Mouse (Mus musculus): Measurements from ENCODE around the gene Klk4. TPM values are rescaled to one million over a fixed set of nuclear protein-coding genes. Genes with fewer than 3 reads are reported as not detected.

Gene Klk4
- total RNA-seq (2021): not detected
- long read RNA-seq, experiment 1: 0 reads
- long read RNA-seq, experiment 2: 0 reads

DNA sequence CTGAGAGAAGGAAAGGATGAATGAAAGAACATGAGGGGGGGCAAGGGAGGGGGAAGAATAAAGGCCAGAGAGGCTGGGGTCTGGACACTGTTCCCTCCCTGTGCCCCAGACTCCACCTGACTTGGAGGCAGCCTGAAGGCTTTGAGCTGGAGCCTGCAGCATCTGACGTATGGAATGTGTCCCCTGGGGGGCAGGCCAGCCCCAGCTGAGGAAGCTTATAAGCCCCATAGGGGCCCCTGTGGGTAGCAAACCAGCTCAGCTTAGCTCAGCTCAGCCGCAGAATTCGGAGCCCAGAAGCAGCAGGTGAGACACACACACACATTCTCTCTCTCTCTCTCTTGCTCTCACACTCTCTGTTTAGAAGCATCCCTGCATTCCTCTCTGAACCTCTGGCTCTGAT is at the start of gene Klk4:
TSS of gene Klk4 (plus strand) at position 249 of the 400 bp plus-strand sequence.
- DNase-seq: no peak
- intact Hi-C loops (cut with DNase I; ENCODE audit: low total_unique reads): no loop called here

DNA sequence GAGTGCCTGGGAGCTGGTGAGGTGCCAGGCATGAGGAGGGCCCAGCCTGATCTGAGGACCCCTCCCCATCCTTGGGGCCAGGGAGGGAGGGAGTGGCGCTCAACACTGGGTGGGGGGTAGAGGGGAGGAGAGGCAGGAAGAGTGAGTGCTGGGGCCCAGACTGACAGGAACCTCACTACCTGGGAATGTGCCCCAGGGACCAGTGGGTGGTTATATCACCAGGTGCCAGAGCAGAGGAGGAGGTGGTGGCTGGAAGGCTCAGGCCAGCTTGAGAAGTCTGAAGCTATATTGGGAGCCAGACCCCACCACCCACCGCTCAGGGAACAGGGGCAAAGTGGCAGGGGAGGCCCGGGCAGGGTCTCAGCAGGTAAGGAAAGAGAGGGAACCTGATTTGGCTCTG is 39.3 kb upstream of the Klk4 start, which contains the start of gene Klk5:
TSS of gene Klk5 (plus strand) at position 271 of the 400 bp plus-strand sequence.
- DNase-seq: no peak
- intact Hi-C loops (cut with DNase I; ENCODE audit: low total_unique reads): no loop called here

DNA sequence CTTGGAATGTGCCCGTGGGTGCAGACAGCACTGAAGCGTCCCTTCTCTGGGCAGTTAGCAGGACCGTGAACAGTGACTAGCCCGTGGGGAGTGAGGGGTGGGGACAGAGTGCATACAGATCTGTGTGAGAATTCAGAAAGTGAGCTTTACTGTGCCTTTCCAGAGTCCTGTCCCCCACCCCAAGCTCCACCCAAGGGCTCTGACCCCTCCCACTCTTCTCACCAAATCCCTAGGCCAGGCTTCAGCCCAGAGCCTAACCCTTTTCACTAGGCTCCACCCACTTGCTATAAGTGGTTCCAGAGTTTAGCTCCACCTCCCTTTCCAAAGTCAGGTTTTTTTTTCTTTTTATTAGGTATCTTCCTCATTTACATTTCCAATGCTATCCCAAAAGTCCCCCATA is 37.2 kb upstream of the Klk4 start:
- no peak for DNase-seq
- intact Hi-C loops (cut with DNase I; ENCODE audit: low total_unique reads): no loop called here

DNA sequence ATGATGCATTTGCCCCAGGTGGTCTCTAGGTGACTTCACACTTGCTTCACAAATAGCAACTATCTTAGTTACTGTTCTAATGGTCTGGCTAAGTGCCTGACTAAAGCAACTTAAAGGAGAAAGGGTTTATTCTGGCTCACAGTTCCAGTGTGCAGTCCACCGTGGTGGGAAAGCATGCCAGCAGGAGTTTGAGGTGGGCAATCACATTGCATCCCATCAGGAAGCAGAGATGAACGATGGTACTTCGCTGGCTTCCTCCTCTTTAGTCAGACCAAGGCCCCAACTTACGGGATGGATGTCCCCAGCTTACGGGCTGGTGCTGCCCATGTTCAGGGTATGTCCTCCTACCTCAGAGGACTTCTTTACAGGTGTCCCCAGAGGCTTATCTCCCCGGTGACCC is 29.3 kb upstream of the Klk4 start:
- intact Hi-C loops (cut with DNase I; ENCODE audit: low total_unique reads): no loop called here

GRCm38 (mm10) chr7:43854642-43855380 is 26.1 kb upstream of the Klk4 start:
- DNase-seq: no peak
- intact Hi-C loops (cut with DNase I; ENCODE audit: low total_unique reads): no loop called here

More for the DNA sequence above, 29.3 kb upstream of the Klk4 start:
- DNase-seq: no peak

- intact Hi-C loops (cut with DNase I; ENCODE audit: low total_unique reads): no loop called here
Observed at GRCm38 (mm10) chr7:43855709-43856108, 25.3 kb upstream of the Klk4 start.

DNA sequence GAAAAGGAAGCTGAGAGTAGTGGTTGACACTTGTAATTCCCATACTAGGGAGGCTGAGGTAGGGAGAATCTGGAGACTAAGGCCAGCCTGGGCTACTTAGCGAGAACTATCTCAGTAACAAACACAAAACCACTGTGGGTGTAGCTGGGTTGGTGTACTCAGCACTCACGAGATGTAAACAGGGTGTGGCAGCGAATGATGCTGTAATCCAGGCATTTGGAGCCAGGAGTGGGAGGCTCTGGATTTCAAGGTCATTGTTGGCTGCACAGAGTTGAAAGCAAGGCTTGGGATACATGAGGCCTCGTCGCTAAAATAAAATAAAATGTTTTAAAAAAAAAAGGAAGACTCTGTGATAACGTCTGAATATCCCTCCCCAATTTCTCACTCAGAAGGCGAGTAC is 24.7 kb upstream of the Klk4 start:
- intact Hi-C loops (cut with DNase I; ENCODE audit: low total_unique reads): no loop called here
- no peak for DNase-seq

More at GRCm38 (mm10) chr7:43855709-43856108, 25.3 kb upstream of the Klk4 start:
- DNase-seq: no peak

GRCm38 (mm10) chr7:43857501-43857900 is 23.5 kb upstream of the Klk4 start:
- DNase-seq: no peak
- intact Hi-C loops (cut with DNase I; ENCODE audit: low total_unique reads): no loop called here

DNA sequence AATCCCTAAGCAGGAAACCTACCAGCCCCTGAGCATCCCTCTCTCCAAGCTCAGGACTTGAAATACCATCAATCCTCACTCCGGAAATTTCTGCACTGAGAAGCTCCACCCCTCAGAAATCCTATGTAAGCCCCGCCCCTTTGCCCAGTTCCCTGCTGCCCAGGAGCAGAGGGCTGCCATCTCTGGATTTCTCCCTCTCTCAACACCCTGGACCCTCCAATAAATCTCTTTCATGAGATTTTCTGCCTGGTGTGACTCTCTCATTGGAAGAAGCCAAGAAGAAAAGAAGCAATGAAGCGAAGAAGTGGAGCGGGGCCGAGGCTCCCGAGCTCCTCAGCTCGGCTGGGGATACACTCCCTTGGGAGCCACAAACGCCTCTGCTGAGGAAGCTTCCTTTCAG is 20.5 kb upstream of the Klk4 start:
- intact Hi-C loops (cut with DNase I; ENCODE audit: low total_unique reads): no loop called here
- DNase-seq: no peak

DNA sequence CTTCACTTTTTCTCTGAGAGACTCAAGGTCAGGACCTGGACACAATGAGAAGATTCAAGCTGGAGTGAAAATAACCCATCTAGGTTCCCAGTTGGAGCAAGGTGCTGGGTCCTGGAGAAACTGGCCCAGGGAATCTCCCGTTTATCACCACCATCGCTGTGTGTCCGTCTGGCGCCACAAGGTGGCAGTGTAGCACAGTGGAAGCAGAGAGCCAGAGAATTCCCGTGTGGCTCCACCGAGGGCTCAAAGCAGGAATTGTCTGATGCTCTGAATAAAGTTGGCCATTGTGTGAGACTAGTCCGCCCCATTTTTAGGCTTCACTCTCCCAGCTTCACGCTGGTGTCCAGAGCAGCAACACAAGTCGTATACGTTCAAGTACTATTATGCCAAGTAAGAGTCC is 7.7 kb upstream of the Klk4 start:
- DNase-seq: peak; percentile 63
- intact Hi-C loops (cut with DNase I; ENCODE audit: low total_unique reads): no loop called here

- intact Hi-C loops (cut with DNase I; ENCODE audit: low total_unique reads): no loop called here
- DNase-seq: no peak
Observed at GRCm38 (mm10) chr7:43873674-43874073, 7.3 kb upstream of the Klk4 start.

DNA sequence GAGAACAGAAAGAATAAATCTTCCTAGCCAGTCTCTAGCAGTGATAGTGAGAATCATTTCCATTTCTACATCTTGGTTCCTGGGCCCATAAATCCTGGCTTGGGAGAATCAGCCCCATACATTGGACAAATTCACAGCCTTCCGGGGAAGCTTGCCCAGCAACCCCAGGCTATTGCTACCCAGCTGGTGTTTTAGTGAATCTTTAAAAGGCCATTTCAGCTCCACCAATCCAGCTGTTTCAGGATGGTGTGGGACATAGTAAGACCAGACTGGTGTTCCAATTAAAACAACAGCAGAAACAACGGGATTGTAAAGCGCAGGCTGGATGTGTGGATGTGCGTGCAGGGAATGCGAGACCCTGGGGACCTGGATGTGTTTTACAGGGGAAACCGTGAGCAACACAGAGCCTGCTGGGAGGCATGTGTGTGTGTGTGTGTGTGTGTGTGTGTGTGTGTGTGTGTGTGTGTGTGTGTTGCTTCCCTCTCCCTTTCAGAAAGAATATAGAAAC is 6.0 kb upstream of the Klk4 start:
- DNase-seq: no peak

GRCm38 (mm10) chr7:43876444-43876843 is 4.5 kb upstream of the Klk4 start:
- no peak for DNase-seq
- intact Hi-C loops (cut with DNase I; ENCODE audit: low total_unique reads): no loop called here

More for the DNA sequence above, 6.0 kb upstream of the Klk4 start:
- intact Hi-C loops (cut with DNase I; ENCODE audit: low total_unique reads): no loop called here

DNA sequence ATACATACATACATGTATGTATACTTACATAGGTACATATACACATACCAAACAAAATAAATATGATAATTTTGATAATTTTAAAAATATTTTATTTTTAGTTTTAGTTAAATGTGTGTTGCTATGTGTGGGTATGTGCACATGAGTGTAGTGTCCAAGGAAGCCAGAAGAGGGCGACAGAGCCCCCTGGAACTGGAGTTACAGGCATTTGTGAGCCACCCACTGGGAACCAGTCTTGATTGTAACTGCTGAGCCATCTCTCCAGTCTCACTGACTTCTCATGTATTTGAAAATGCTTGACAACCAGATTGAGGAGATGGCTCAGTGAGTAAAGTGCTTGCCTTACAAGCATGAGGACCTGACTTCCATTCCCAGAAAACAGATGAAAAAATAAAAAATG is 2.7 kb upstream of the Klk4 start:
- intact Hi-C loops (cut with DNase I; ENCODE audit: low total_unique reads): no loop called here
- DNase-seq: no peak

- intact Hi-C loops (cut with DNase I; ENCODE audit: low total_unique reads): no loop called here
- DNase-seq: no peak
Observed at GRCm38 (mm10) chr7:43882346-43882745, 1.4 kb downstream of the Klk4 start.

DNA sequence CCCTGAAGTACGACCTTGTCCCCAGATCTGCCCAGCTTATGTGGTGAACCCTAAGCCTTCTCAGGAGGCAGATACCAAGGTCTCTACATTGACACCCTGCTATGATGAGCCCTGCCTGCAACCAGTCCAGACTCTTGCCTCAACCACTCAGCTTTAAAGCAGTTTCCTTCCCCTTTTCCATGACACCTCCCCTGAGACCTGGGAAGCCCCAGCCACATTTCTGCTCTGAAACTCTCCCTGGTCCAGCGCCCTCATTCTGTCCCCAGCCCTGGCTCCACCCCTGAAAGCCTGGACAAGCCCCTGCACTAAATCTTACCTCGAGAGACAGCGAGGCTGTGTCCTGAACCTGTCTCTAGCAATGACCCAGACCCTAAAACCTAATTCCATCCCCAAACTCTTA is 1.9 kb downstream of the Klk4 start:
- intact Hi-C loops (cut with DNase I; ENCODE audit: low total_unique reads): no loop called here
- peak; percentile 17 for DNase-seq

- DNase-seq: peak; percentile 36
- intact Hi-C loops (cut with DNase I; ENCODE audit: low total_unique reads): no loop called here
Observed at GRCm38 (mm10) chr7:43883547-43883946, 2.6 kb downstream of the Klk4 start.

GRCm38 (mm10) chr7:43891365-43891764 is 10.4 kb downstream of the Klk4 start:
- intact Hi-C loops (cut with DNase I; ENCODE audit: low total_unique reads): loop anchor here (5.0 kb wide), 1 partner anchor 214 kb away; no protein-coding TSS in a partner anchor
- DNase-seq: no peak

- intact Hi-C loops (cut with DNase I; ENCODE audit: low total_unique reads): loop anchor here (5.0 kb wide), 1 partner anchor 214 kb away; no protein-coding TSS in a partner anchor
- DNase-seq: no peak
Observed at GRCm38 (mm10) chr7:43891788-43892187, 10.8 kb downstream of the Klk4 start.

DNA sequence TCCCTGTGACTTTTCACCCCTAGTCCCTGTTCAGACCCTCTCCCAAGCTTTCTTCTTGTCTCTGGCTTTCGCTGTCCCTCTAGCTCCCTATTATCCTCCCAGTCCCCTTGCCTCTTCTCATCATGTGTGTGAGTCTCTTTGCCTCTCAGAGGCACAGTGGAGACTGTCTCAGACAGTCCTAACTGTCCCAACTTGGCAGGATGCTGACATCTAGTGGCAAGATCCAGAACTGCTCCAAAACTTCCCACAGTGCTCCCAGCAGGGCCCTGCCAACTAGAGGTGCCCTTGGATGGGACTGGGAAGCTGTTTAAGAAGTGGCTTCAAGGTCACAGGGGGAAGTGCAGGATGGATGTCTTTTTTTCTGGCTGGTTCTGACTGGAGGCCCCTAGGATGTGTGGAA is 13.9 kb downstream of the Klk4 start:
- peak; percentile 70 for DNase-seq
- intact Hi-C loops (cut with DNase I; ENCODE audit: low total_unique reads): loop anchor here (5.0 kb wide), 1 partner anchor 218 kb away; no protein-coding TSS in a partner anchor

DNA sequence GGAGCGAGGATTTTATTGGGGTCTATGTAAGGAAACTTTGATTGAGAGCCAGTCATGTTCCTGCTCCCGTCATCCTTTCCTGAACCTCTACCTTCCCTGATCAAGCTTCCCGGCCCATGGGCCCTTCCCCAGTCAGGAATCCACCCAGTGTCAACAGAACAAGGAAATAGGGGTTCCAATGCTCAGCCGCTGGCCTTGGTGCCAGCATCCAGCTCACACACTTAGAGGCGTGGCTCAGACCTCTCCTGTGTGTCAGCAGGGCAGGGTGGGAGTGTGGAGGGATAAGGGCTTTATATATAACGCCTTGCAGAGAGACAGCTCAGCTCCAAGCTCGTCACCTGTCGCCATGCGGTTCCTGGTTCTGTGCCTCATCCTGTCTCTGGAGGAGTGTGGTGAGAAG is 33.9 kb downstream of the Klk4 start:
- intact Hi-C loops (cut with DNase I; ENCODE audit: low total_unique reads): no loop called here
- DNase-seq: no peak

Measured in gastrocnemius, postnatal 14 days (tissue).